Mouse (Mus musculus): Measurements from ENCODE around the gene Slc25a11. TPM values are rescaled to one million over a fixed set of nuclear protein-coding genes. Genes with fewer than 3 reads are reported as not detected.

Gene Slc25a11
- polyA plus RNA-seq, 1 experiment from 2014 or later, result 129 TPM

- Histone ChIP-seq H3K9ac (ENCODE audit: low read length) (0 out of 2 replicates have a peak overlapping the region, but pooled peaks have one; percentile 20), H3K9me3 (ENCODE audit: control insufficient read depth, low read length) (no peaks in the 10 kb centered on the region), H3K4me2 (ENCODE audit: low read depth, low read length, severe bottlenecking) (no peak overlapping the region), H3K27ac (ENCODE audit: low read depth, low read length) (peak overlapping the region; percentile 34; the same call in 1 of the 2 replicates), H3K27me3 (ENCODE audit: control insufficient read depth, insufficient read depth, low read length) (no peaks in the 10 kb centered on the region), H3K4me1 (replicated peaks; ENCODE audit: control insufficient read depth, insufficient read depth, low read length) (no peaks in the 10 kb centered on the region), H3K4me3 (ENCODE audit: low read depth, low read length) (no peak overlapping the region), H3K36me3 (ENCODE audit: control insufficient read depth, insufficient read depth, low read length) (no peaks in the 10 kb centered on the region)
- no peak for DNase-seq (ENCODE audit: low spot score)
- WGBS, result 46% methylated on average over 4 of the region's 4 CpGs
- 0 out of 2 replicates have a peak, but pooled peaks have one; percentile 33 for ATAC-seq (replicated peaks; ENCODE audit: low FRiP score)
These were observed 51.2 kb downstream of the Slc25a11 start for GRCm38 (mm10) chr11:70596094-70596493.

GRCm38 (mm10) chr11:70595638-70596037, 51.6 kb downstream of the Slc25a11 start:
- Histone ChIP-seq H3K27ac (ENCODE audit: low read depth, low read length) (no peak overlapping the region), H3K4me2 (ENCODE audit: low read depth, low read length, severe bottlenecking) (no peak overlapping the region), H3K4me1 (replicated peaks; ENCODE audit: control insufficient read depth, insufficient read depth, low read length) (no peaks in the 10 kb centered on the region), H3K9me3 (ENCODE audit: control insufficient read depth, low read length) (no peaks in the 10 kb centered on the region), H3K4me3 (ENCODE audit: low read depth, low read length) (no peak overlapping the region), H3K9ac (ENCODE audit: low read length) (no peak overlapping the region), H3K27me3 (ENCODE audit: control insufficient read depth, insufficient read depth, low read length) (no peaks in the 10 kb centered on the region), H3K36me3 (ENCODE audit: control insufficient read depth, insufficient read depth, low read length) (no peaks in the 10 kb centered on the region)
- no peak for ATAC-seq (replicated peaks; ENCODE audit: low FRiP score)
- 86% methylated on average over 2 of the region's 2 CpGs for WGBS
- no peak for DNase-seq (ENCODE audit: low spot score)

GRCm38 (mm10) chr11:70594253-70594989, 52.9 kb downstream of the Slc25a11 start:
- no peak overlapping the region for H3K9ac ChIP-seq (ENCODE audit: low read length)
- WGBS, result 89% methylated on average over 15 of the region's 15 CpGs
- H3K36me3 ChIP-seq (ENCODE audit: control insufficient read depth, insufficient read depth, low read length), result no peaks in the 10 kb centered on the region
- H3K4me1 ChIP-seq (replicated peaks; ENCODE audit: control insufficient read depth, insufficient read depth, low read length), result no peaks in the 10 kb centered on the region
- ATAC-seq (replicated peaks; ENCODE audit: low FRiP score) (no peak), DNase-seq (ENCODE audit: low spot score) (no peak)
- H3K4me3 ChIP-seq (ENCODE audit: low read depth, low read length), result no peak overlapping the region
- H3K27me3 ChIP-seq (ENCODE audit: control insufficient read depth, insufficient read depth, low read length), result no peaks in the 10 kb centered on the region
- no peak overlapping the region for H3K4me2 ChIP-seq (ENCODE audit: low read depth, low read length, severe bottlenecking)
- H3K27ac ChIP-seq (ENCODE audit: low read depth, low read length), result no peak overlapping the region
- no peaks in the 10 kb centered on the region for H3K9me3 ChIP-seq (ENCODE audit: control insufficient read depth, low read length)

Other genes with a start within 250 kb of the Slc25a11 start
- 51.0 and 52.2 TPM in 2 replicates for gene Pelp1, start 237.4 kb downstream of the Slc25a11 start, polyA plus RNA-seq (2014; fragmentation: Nextera tagmentation; extraction: Ambion mirVana)
- 44.0 and 47.9 TPM in 2 replicates for gene Arrb2, start 214.8 kb downstream of the Slc25a11 start, polyA plus RNA-seq (2014; fragmentation: Nextera tagmentation; extraction: Ambion mirVana)
- 40.9 and 46.0 TPM in 2 replicates for gene Med11, start 195.6 kb downstream of the Slc25a11 start, polyA plus RNA-seq (2014; fragmentation: Nextera tagmentation; extraction: Ambion mirVana)
- gene Zmynd15, start 188.0 kb downstream of the Slc25a11 start, polyA plus RNA-seq (2014; fragmentation: Nextera tagmentation; extraction: Ambion mirVana), result 0.21 and 0.27 TPM in 2 replicates
- 0.81 and 1.1 TPM in 2 replicates for gene Cxcl16, start 187.5 kb downstream of the Slc25a11 start, polyA plus RNA-seq (2014; fragmentation: Nextera tagmentation; extraction: Ambion mirVana)
- 0.91 TPM in 1 of 2 replicates, not detected in the other for gene Tm4sf5, start 142.2 kb downstream of the Slc25a11 start, polyA plus RNA-seq (2014; fragmentation: Nextera tagmentation; extraction: Ambion mirVana)
- gene Vmo1, start 132.9 kb downstream of the Slc25a11 start, polyA plus RNA-seq (2014; fragmentation: Nextera tagmentation; extraction: Ambion mirVana), result not detected in 2 replicates
- 0.35 and 0.56 TPM in 2 replicates for gene Gltpd2, start 128.3 kb downstream of the Slc25a11 start, polyA plus RNA-seq (2014; fragmentation: Nextera tagmentation; extraction: Ambion mirVana)
- 812 and 901 TPM in 2 replicates for gene Psmb6, start 122.1 kb downstream of the Slc25a11 start, polyA plus RNA-seq (2014; fragmentation: Nextera tagmentation; extraction: Ambion mirVana)
- not detected in 2 replicates for gene Gm40193, start 114.5 kb downstream of the Slc25a11 start, polyA plus RNA-seq (2014; fragmentation: Nextera tagmentation; extraction: Ambion mirVana)
- gene Pld2, start 107.4 kb downstream of the Slc25a11 start, polyA plus RNA-seq (2014; fragmentation: Nextera tagmentation; extraction: Ambion mirVana), result 3.2 and 3.8 TPM in 2 replicates
- 17.7 and 21.1 TPM in 2 replicates for gene Mink1, start 84.6 kb downstream of the Slc25a11 start, polyA plus RNA-seq (2014; fragmentation: Nextera tagmentation; extraction: Ambion mirVana)
- gene 4930544D05Rik, start 31.6 kb downstream of the Slc25a11 start, polyA plus RNA-seq (2014; fragmentation: Nextera tagmentation; extraction: Ambion mirVana), result not detected in 2 replicates
- not detected in 2 replicates for gene Chrne, start 28.3 kb downstream of the Slc25a11 start, polyA plus RNA-seq (2014; fragmentation: Nextera tagmentation; extraction: Ambion mirVana)
- gene Gp1ba, start 8.4 kb downstream of the Slc25a11 start, polyA plus RNA-seq (2014; fragmentation: Nextera tagmentation; extraction: Ambion mirVana), result 1.1 and 1.3 TPM in 2 replicates
- 88.0 and 90.0 TPM in 2 replicates for gene Rnf167, start 244 bp downstream of the Slc25a11 start, polyA plus RNA-seq (2014; fragmentation: Nextera tagmentation; extraction: Ambion mirVana)
- gene Pfn1, start 7.2 kb upstream of the Slc25a11 start, polyA plus RNA-seq (2014; fragmentation: Nextera tagmentation; extraction: Ambion mirVana), result 1,387 and 1,399 TPM in 2 replicates
- gene Eno3, start 9.7 kb upstream of the Slc25a11 start, polyA plus RNA-seq (2014; fragmentation: Nextera tagmentation; extraction: Ambion mirVana), result 16.6 and 17.4 TPM in 2 replicates
- gene Spag7, start 21.9 kb upstream of the Slc25a11 start, polyA plus RNA-seq (2014; fragmentation: Nextera tagmentation; extraction: Ambion mirVana), result 160 and 167 TPM in 2 replicates
- gene Camta2, start 40.6 kb upstream of the Slc25a11 start, polyA plus RNA-seq (2014; fragmentation: Nextera tagmentation; extraction: Ambion mirVana), result 10.8 and 11.4 TPM in 2 replicates
- 0.65 and 1.3 TPM in 2 replicates for gene Inca1, start 52.7 kb upstream of the Slc25a11 start, polyA plus RNA-seq (2014; fragmentation: Nextera tagmentation; extraction: Ambion mirVana)
- gene Kif1c, start 53.1 kb upstream of the Slc25a11 start, polyA plus RNA-seq (2014; fragmentation: Nextera tagmentation; extraction: Ambion mirVana), result 6.4 and 6.9 TPM in 2 replicates
- 9.2 and 10.4 TPM in 2 replicates for gene Zfp3, start 116.7 kb upstream of the Slc25a11 start, polyA plus RNA-seq (2014; fragmentation: Nextera tagmentation; extraction: Ambion mirVana)
- gene Scimp, start 165.1 kb upstream of the Slc25a11 start, polyA plus RNA-seq (2014; fragmentation: Nextera tagmentation; extraction: Ambion mirVana), result not detected in 2 replicates
- gene Rabep1, start 197.3 kb upstream of the Slc25a11 start, polyA plus RNA-seq (2014; fragmentation: Nextera tagmentation; extraction: Ambion mirVana), result 41.2 and 42.7 TPM in 2 replicates